Mouse (Mus musculus) mesoderm, embryonic 11.5 days (tissue): ENCODE measurements at regions not wholly inside any gene's neighbourhood (a gene's known extent, or its start where the extent isn't known, plus 50 kb on each side); places are given as distances from the start of the nearest gene placed in this dataset.

Experiments used
- DNase-seq: peaks from one replicate; pipeline ENCODE4 v3.0.0-alpha.2; 2012; ENCODE audit warnings: low read depth, low spot score

GRCm38 (mm10) chr7:124671117-124671516, 688.4 kb downstream of the Hs3st4 start:
- peak; percentile 6 for DNase-seq

- DNase-seq, result no peak
Measured at GRCm38 (mm10) chr7:124676854-124677515, 694.3 kb downstream of the Hs3st4 start.

GRCm38 (mm10) chr7:124680561-124680960, 697.9 kb downstream of the Hs3st4 start:
- DNase-seq, result peak; percentile 15

GRCm38 (mm10) chr7:124681212-124681611, 698.5 kb downstream of the Hs3st4 start:
- DNase-seq, result no peak

- no peak for DNase-seq
Measured at GRCm38 (mm10) chr7:124681820-124682219, 699.2 kb downstream of the Hs3st4 start.

- no peak for DNase-seq
Measured at GRCm38 (mm10) chr7:124685424-124685823, 702.8 kb downstream of the Hs3st4 start.

GRCm38 (mm10) chr7:124704163-124704824, 721.6 kb downstream of the Hs3st4 start:
- no peak for DNase-seq

- no peak for DNase-seq
Measured at GRCm38 (mm10) chr7:124707143-124707542, 724.5 kb downstream of the Hs3st4 start.

- DNase-seq, result peak; percentile 69
Measured at GRCm38 (mm10) chr7:124708771-124709485, 726.3 kb downstream of the Hs3st4 start.

GRCm38 (mm10) chr7:124720927-124721326, 723.5 kb upstream of the Kdm8 start:
- DNase-seq, result no peak

GRCm38 (mm10) chr7:124742086-124742485, 702.4 kb upstream of the Kdm8 start:
- DNase-seq, result peak; percentile 59

GRCm38 (mm10) chr7:124746321-124746720, 698.2 kb upstream of the Kdm8 start:
- DNase-seq, result no peak

GRCm38 (mm10) chr7:124748396-124748795, 696.1 kb upstream of the Kdm8 start:
- no peak for DNase-seq

GRCm38 (mm10) chr7:124759084-124759483, 685.4 kb upstream of the Kdm8 start:
- no peak for DNase-seq

GRCm38 (mm10) chr7:124777822-124778221, 666.7 kb upstream of the Kdm8 start:
- DNase-seq, result no peak

- peak; percentile 17 for DNase-seq
Measured at GRCm38 (mm10) chr7:124782816-124783215, 661.7 kb upstream of the Kdm8 start.

GRCm38 (mm10) chr7:124784995-124785394, 659.5 kb upstream of the Kdm8 start:
- no peak for DNase-seq

- no peak for DNase-seq
Measured at GRCm38 (mm10) chr7:124785896-124786295, 658.6 kb upstream of the Kdm8 start.

GRCm38 (mm10) chr7:124788781-124789180, 655.7 kb upstream of the Kdm8 start:
- no peak for DNase-seq

GRCm38 (mm10) chr7:124803101-124803500, 641.4 kb upstream of the Kdm8 start:
- DNase-seq, result no peak

- no peak for DNase-seq
Measured at GRCm38 (mm10) chr7:124834692-124835091, 609.8 kb upstream of the Kdm8 start.

- DNase-seq, result no peak
Measured at GRCm38 (mm10) chr7:124836531-124836930, 607.9 kb upstream of the Kdm8 start.

- DNase-seq, result no peak
Measured at GRCm38 (mm10) chr7:124855056-124855455, 589.4 kb upstream of the Kdm8 start.
